Mouse (Mus musculus) myocyte (in vitro differentiated cells): ENCODE results near the gene Dlx4. TPM values are rescaled to one million over a fixed set of nuclear protein-coding genes. Genes with fewer than 3 reads are reported as not detected.
A peak's percentile ranks its signal among the peaks of the same experiment; 100 is the strongest.

ENCODE experiments used
- H3K27me3 ChIP-seq: one replicate; pipeline ENCODE4 v1.6.1; 2011; ENCODE audit not compliant: control insufficient read depth, insufficient read depth, insufficient read length
- H3K36me3 ChIP-seq: one replicate; pipeline ENCODE4 v1.6.1; 2011; ENCODE audit not compliant: control insufficient read depth, insufficient read depth
- H3K4me2 ChIP-seq: one replicate; pipeline ENCODE4 v1.6.1; 2011; ENCODE audit warnings: low read depth, control low read depth
- H3K4me3 ChIP-seq: one replicate; pipeline ENCODE4 v1.5.1; 2011; ENCODE audit warnings: mild to moderate bottlenecking, control low read depth, moderate library complexity
- H3K79me2 ChIP-seq: one replicate; pipeline ENCODE4 v1.6.1; 2011; ENCODE audit not compliant: control insufficient read depth, insufficient read depth
- H3ac ChIP-seq: one replicate; pipeline ENCODE4 v1.6.1; 2011; ENCODE audit not compliant: control insufficient read depth, insufficient read length
- CEBPB ChIP-seq: IDR thresholded peaks from 2 replicates; pipeline ENCODE4 v1.6.1; 2011; ENCODE audit warnings: mild to moderate bottlenecking, moderate library complexity; ENCODE audit not compliant: poor library complexity, insufficient read depth, severe bottlenecking
- E2F4 ChIP-seq: IDR thresholded peaks from one replicate; pipeline ENCODE4 v1.6.1; 2011; ENCODE audit warnings: mild to moderate bottlenecking, control low read depth, moderate library complexity; ENCODE audit not compliant: insufficient read depth
- MAX ChIP-seq: IDR thresholded peaks from one replicate; pipeline ENCODE4 v1.6.1; 2011; ENCODE audit warnings: low read depth, mild to moderate bottlenecking, control low read depth
- MYOD1 ChIP-seq, 3 experiments: IDR thresholded peaks; one replicate each; pipeline ENCODE4 v1.6.1; 2011; ENCODE audit warnings: control low read depth in 2 of 3, low read depth in 2 of 3, mild to moderate bottlenecking in 2 of 3, moderate library complexity in 1 of 3; ENCODE audit not compliant: insufficient read length in 2 of 3, control insufficient read depth in 1 of 3
- MYOG ChIP-seq, 3 experiments: IDR thresholded peaks; one replicate each; pipeline ENCODE4 v1.6.1; 2011; ENCODE audit warnings: control low read depth in 2 of 3, low read depth in 2 of 3, mild to moderate bottlenecking in 2 of 3; ENCODE audit not compliant: insufficient read length in 2 of 3, control insufficient read depth in 1 of 3, insufficient read depth in 1 of 3
- POLR2A ChIP-seq: IDR thresholded peaks from one replicate; pipeline ENCODE4 v1.6.1; 2011; ENCODE audit warnings: low read depth, mild to moderate bottlenecking, control low read depth, moderate library complexity; ENCODE audit not compliant: insufficient read length
- POLR2AphosphoS2 ChIP-seq: IDR thresholded peaks from one replicate; pipeline ENCODE4 v1.6.1; 2011; ENCODE audit warnings: low read depth, control low read depth; ENCODE audit not compliant: insufficient read length
- REST ChIP-seq: IDR thresholded peaks from one replicate; pipeline ENCODE4 v1.6.1; 2011; ENCODE audit warnings: mild to moderate bottlenecking, control low read depth, moderate library complexity; ENCODE audit not compliant: insufficient read depth, insufficient read length
- SRF ChIP-seq: IDR thresholded peaks from one replicate; pipeline ENCODE4 v1.6.1; 2011; ENCODE audit warnings: low read depth; ENCODE audit not compliant: control insufficient read depth, insufficient read length
- TCF12 ChIP-seq: IDR thresholded peaks from one replicate; pipeline ENCODE4 v1.6.1; 2011; ENCODE audit warnings: mild to moderate bottlenecking, control low read depth; ENCODE audit not compliant: poor library complexity, insufficient read depth, severe bottlenecking
- TCF3 ChIP-seq: IDR thresholded peaks from one replicate; pipeline ENCODE4 v1.6.1; 2011; ENCODE audit warnings: low read depth, control low read depth; ENCODE audit not compliant: insufficient read length
- USF1 ChIP-seq: IDR thresholded peaks from one replicate; pipeline ENCODE4 v1.6.1; 2011; ENCODE audit warnings: low read depth, mild to moderate bottlenecking, control low read depth, moderate library complexity
- polyA plus RNA-seq: library from polyadenylated mRNA; unstranded; fragments of >200 nt; fragmentation: generic; extraction: Trizol; gene quantifications from one replicate; pipeline ENCODE4 v1.2.1, GENCODE M21; 2012; ENCODE audit warnings: missing spikeins

The Dlx4 gene
- polyA plus RNA-seq, 1 experiment: 0.49 TPM

- Histone ChIP-seq H3K4me3 (no peak overlapping the region), H3K27me3 (no peaks in the 10 kb centered on the region), H3K4me2 (peak overlapping the region; percentile 89), H3K79me2 (peaks cover 16% of the 10 kb centered on the region), H3ac (no peak overlapping the region), H3K36me3 (peaks cover 4% of the 10 kb centered on the region)
- TF ChIP-seq REST (no peak), SRF (no peak), TCF12 (peak; percentile 79), E2F4 (no peak), POLR2AphosphoS2 (peak; percentile 30), MAX (no peak), MYOD1 (IDR thresholded peaks at IDR 0.05; ENCODE audit: control insufficient read depth in 1 of 3, insufficient read length in 2 of 3, low read depth in 2 of 3) (peak; percentile 54 to 99 (median 96)), MYOG (IDR thresholded peaks at IDR 0.05; ENCODE audit: control insufficient read depth in 1 of 3, insufficient read depth in 1 of 3, insufficient read length in 2 of 3, low read depth in 2 of 3) (peak; percentile 93 to 99 (median 99)), TCF3 (peak; percentile 93)
These were observed 20.6 kb downstream of the Dlx4 start for GRCm38 (mm10) chr11:95125366-95125948.

DNA sequence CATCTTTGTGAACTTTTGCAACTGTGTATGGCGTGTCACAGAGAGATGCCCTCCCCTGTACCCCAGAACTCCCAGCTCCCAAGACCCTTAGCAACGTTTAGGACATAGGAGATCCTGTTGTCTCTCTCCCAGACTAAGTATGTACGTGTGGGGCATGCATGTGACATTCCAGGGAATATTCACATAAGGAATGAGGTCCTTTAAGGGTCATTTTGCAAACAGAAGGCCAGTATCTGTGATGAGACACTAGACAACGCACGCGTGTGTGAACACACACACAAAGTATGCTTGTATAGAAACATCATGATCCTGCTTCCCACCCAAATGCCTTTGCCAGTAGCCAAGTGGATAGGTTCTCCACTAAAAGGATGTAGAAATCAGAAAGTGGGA lies 24.0 kb downstream of the Dlx4 start:
- Histone ChIP-seq H3K79me2 (peaks cover 21% of the 10 kb centered on the region), H3K36me3 (peaks cover 4% of the 10 kb centered on the region), H3K4me3 (peak overlapping the region; percentile 80), H3ac (no peak overlapping the region), H3K27me3 (no peaks in the 10 kb centered on the region), H3K4me2 (peak overlapping the region; percentile 87)
- TF ChIP-seq MAX (no peak), MYOD1 (IDR thresholded peaks at IDR 0.05; ENCODE audit: control insufficient read depth in 1 of 3, insufficient read length in 2 of 3, low read depth in 2 of 3) (no peak), E2F4 (no peak), TCF3 (no peak), SRF (no peak), REST (no peak), TCF12 (no peak), POLR2AphosphoS2 (no peak), MYOG (IDR thresholded peaks at IDR 0.05; ENCODE audit: control insufficient read depth in 1 of 3, insufficient read depth in 1 of 3, insufficient read length in 2 of 3, low read depth in 2 of 3) (no peak), CEBPB (no peak), POLR2A (no peak), USF1 (no peak)

DNA sequence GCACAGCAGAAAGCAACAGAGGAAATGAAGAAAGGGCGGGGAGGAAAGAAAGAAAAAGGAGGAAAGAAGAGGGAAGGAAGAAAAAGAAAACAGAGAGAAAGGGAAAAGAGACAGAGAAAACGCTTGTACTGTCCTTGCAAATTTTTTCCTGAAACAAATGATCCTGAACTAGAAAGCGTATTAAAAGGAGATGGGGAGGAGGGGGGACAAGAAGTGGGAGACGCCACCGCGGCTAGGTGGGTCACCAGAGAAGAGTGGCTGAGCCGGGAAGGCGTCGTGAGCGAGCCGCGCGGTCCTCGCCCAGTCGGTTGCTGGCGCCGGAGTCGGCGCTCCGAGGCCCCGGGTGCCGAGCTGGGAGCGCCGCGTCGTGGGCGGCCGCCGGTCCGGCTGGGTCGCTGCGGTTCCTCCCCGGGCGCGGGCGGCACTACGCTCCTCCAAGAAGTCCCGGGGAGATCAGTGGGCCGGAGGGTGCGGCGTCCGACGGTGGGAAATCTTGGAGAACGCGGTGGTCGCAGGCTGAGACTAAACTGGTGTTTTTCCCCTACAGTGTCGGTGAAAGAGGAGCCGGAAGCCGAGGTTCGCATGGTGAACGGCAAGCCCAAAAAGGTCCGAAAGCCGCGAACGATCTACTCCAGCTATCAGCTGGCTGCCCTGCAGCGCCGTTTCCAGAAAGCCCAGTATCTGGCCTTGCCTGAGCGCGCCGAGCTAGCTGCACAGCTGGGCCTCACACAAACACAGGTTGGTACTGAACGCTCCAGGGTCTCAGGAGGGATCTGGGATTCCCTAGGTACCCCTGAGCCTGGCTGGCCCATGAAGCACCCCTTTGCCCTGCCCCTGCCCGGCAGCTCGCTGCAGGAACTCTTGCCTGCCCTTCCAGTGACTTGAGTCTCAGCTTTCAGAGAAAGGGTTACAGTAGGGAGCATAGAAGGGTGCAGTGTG lies 24.6 kb downstream of the Dlx4 start:
- peak overlapping the region; percentile 80 for H3K4me3 ChIP-seq
- TF ChIP-seq MYOG (IDR thresholded peaks at IDR 0.05; ENCODE audit: control insufficient read depth in 1 of 3, insufficient read depth in 1 of 3, insufficient read length in 2 of 3, low read depth in 2 of 3) (peak in 1 of 3 experiments; percentile 14), TCF3 (no peak)
- H3K79me2 ChIP-seq: peaks cover 21% of the 10 kb centered on the region
- peak overlapping the region; percentile 0 for H3ac ChIP-seq
- peak overlapping the region; percentile 87 for H3K4me2 ChIP-seq
- peaks cover 4% of the 10 kb centered on the region for H3K36me3 ChIP-seq
- H3K27me3 ChIP-seq: no peaks in the 10 kb centered on the region

DNA sequence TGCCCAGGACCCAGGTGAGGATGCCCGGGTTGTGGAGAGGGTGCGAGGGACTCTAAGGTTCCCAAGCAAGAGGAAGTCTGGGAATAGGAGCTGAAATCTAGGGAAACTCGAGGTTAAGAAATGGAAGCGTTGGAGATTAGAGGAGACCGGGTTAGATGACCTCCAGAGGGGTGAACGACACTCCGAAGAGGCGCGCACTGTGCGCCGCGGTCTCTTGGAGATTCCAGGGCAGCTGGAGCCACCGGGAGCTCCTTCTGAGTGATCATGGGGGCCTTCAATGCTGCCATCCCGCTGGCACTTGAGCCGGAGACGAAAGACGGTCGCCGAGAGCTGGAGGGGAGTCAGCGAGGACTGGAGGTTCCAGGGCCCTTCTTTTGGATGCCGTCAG lies 25.4 kb downstream of the Dlx4 start:
- TF ChIP-seq REST (no peak), MYOG (IDR thresholded peaks at IDR 0.05; ENCODE audit: control insufficient read depth in 1 of 3, insufficient read depth in 1 of 3, insufficient read length in 2 of 3, low read depth in 2 of 3) (no peak), SRF (no peak), POLR2AphosphoS2 (no peak), USF1 (no peak), TCF12 (no peak), MAX (no peak), POLR2A (no peak), CEBPB (no peak), MYOD1 (IDR thresholded peaks at IDR 0.05; ENCODE audit: control insufficient read depth in 1 of 3, insufficient read length in 2 of 3, low read depth in 2 of 3) (no peak), TCF3 (no peak), E2F4 (no peak)
- H3ac ChIP-seq: peak overlapping the region; percentile 0
- peak overlapping the region; percentile 80 for H3K4me3 ChIP-seq
- peaks cover 21% of the 10 kb centered on the region for H3K79me2 ChIP-seq
- H3K27me3 ChIP-seq: no peaks in the 10 kb centered on the region
- H3K4me2 ChIP-seq: peak overlapping the region; percentile 87
- peaks cover 4% of the 10 kb centered on the region for H3K36me3 ChIP-seq
